17 mouse cellular contexts compared by ENCODE assay signal in the genomic region with DNA sequence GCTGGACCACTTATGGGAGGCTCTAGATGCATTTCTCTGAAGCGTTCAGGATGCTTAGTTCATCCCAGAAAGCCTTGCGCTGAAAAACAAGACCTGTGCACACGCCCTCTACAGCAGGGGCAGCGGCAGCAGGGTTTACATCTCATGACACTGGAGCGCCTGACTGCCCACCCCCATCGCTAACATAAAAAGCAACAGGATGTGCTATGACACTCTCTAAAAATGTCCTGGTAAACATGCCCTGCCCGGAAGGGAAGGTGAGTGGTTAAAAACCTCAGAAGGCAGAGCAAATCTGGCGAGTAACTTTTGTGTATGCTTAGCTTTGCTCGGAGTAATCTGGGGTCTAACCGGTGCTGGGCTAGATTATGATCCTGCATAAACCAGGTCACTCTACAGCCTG.
A peak's percentile ranks its signal among the peaks of the same experiment; 100 is the strongest.
DNase-seq lines count a peak whose midpoint lies in the region; ATAC-seq and TF ChIP-seq lines count a peak whose summit lies in the region.
"Had no signal": no experiment of that assay in that cellular context is flagged by ENCODE, and none has a peak within 500 bp of the region (broad histone marks: within the 10 kb centered on the region; RNA-seq: fewer than 3 reads in every experiment).

No protein-coding gene starts in this region.

- peaks cover 13% of the 10 kb centered on the region for H3K4me1 ChIP-seq in forebrain, embryonic 14.5 days (ENCODE audit: control insufficient read depth, insufficient read depth, low read length)
- H3K4me1 ChIP-seq: neural tube, embryonic 12.5 days; stomach, embryonic 15.5 days had no signal

- H3K9ac ChIP-seq in forebrain, embryonic 14.5 days (ENCODE audit: low read length): no peak overlapping the region
- H3K9ac ChIP-seq: liver, embryonic 13.5 days; midbrain, embryonic 12.5 days; neural tube, embryonic 12.5 days; stomach, embryonic 15.5 days had no signal

- no peak overlapping the region for H3K4me2 ChIP-seq in forebrain, embryonic 14.5 days (ENCODE audit: low read length)
- H3K4me2 ChIP-seq: liver, embryonic 13.5 days; midbrain, embryonic 12.5 days; neural tube, embryonic 12.5 days; stomach, embryonic 15.5 days had no signal

- TF ChIP-seq CTCF in left cerebral cortex, adult 2 months (IDR thresholded peaks at IDR 0.05): no peak

- 88% methylated on average over 10 of the region's 10 CpGs for WGBS in forebrain, embryonic 14.5 days

- H3K36me3 ChIP-seq in forebrain, embryonic 14.5 days (ENCODE audit: control insufficient read depth, insufficient read depth, low read length): no peaks in the 10 kb centered on the region
- H3K36me3 ChIP-seq: G1E; liver, embryonic 13.5 days; midbrain, embryonic 12.5 days; neural tube, embryonic 12.5 days; stomach, embryonic 15.5 days had no signal

- H3K4me3 ChIP-seq in left cerebral cortex, adult 2 months: no peak overlapping the region
- H3K4me3 ChIP-seq in forebrain, embryonic 14.5 days (ENCODE audit: low read depth, low read length): no peak overlapping the region
- H3K4me3 ChIP-seq: liver, embryonic 13.5 days; midbrain, embryonic 12.5 days; neural tube, embryonic 12.5 days; stomach, embryonic 15.5 days had no signal

- ATAC-seq in CD4-positive, CD25-positive, alpha-beta regulatory T cell, adult 4 months: peak; percentile 90
- ATAC-seq in forebrain, embryonic 14.5 days: no peak
- ATAC-seq: intestine, postnatal 0 days had no signal

- no peaks in the 10 kb centered on the region for H3K27me3 ChIP-seq in forebrain, embryonic 14.5 days (replicated peaks; ENCODE audit: control insufficient read depth, insufficient read depth, low read length)
- H3K27me3 ChIP-seq: midbrain, embryonic 12.5 days; neural tube, embryonic 12.5 days; stomach, embryonic 15.5 days had no signal

- intact Hi-C loops in left cerebral cortex, adult 2 months (cut with DNase I): no loop called here

- H3K27ac ChIP-seq in left cerebral cortex, adult 2 months: no peak overlapping the region
- no peak overlapping the region for H3K27ac ChIP-seq in forebrain, embryonic 14.5 days (ENCODE audit: low read depth, low read length)
- H3K27ac ChIP-seq: liver, embryonic 13.5 days; midbrain, embryonic 12.5 days; neural tube, embryonic 12.5 days; stomach, embryonic 15.5 days had no signal

- peak; percentile 80 to 84 for DNase-seq in B cell, adult 2 months
- peak; percentile 55 for DNase-seq in lung, postnatal 25 days (ENCODE audit: low spot score)
- DNase-seq in spleen, adult 18-20 months: peak; percentile 30 to 52
- no peak for DNase-seq in left cerebral cortex, adult 2 months (ENCODE audit: extremely low spot score in 1 of 2, low spot score in 2 of 2)
- DNase-seq in forebrain, embryonic 14.5 days (ENCODE audit: low spot score): no peak
- no peak for DNase-seq in embryo, embryonic 9.5 days (ENCODE audit: extremely low spot score)
- no peak for DNase-seq in right cerebral cortex, postnatal 4 days
- DNase-seq: cerebellum, adult 8-10 months; heart, postnatal 4 days; liver, embryonic 13.5 days; retina, postnatal 1 day had no signal

- no peaks in the 10 kb centered on the region for H3K9me3 ChIP-seq in forebrain, embryonic 14.5 days (replicated peaks; ENCODE audit: control insufficient read depth, low read length)
- H3K9me3 ChIP-seq: liver, embryonic 13.5 days; midbrain, embryonic 12.5 days; neural tube, embryonic 12.5 days; stomach, embryonic 15.5 days had no signal

Comparison
In these comparisons a context has a peak if more than half of its experiments do, and no peak if none do; other contexts are left out.
1. DNase-seq: peak in B cell, adult 2 months (2 of 2), lung, postnatal 25 days (single experiment) and spleen, adult 18-20 months (2 of 2); none in left cerebral cortex, adult 2 months (0 of 2), forebrain, embryonic 14.5 days (single experiment), embryo, embryonic 9.5 days (single experiment) and right cerebral cortex, postnatal 4 days (single experiment).